Mouse (Mus musculus) hindbrain, embryonic 14.5 days (tissue): ENCODE data around the gene Meis2. TPM values are rescaled to one million over a fixed set of nuclear protein-coding genes. Genes with fewer than 3 reads are reported as not detected.
A peak's percentile ranks its signal among the peaks of the same experiment; 100 is the strongest.

Source experiments
- ATAC-seq: fragments of 200-750 bp; cut with Nextera tagmentation; 2 replicates; pipeline ENCODE4 v1.8.0; 2017; ENCODE audit warnings: moderate number of reproducible peaks, mild to moderate bottlenecking, moderate TSS enrichment, moderate library complexity; ENCODE audit not compliant: low FRiP score
- DNase-seq: peaks from one replicate; pipeline ENCODE4 v3.0.0-alpha.2; 2015; ENCODE audit warnings: low spot score
- H3K27ac ChIP-seq: fragments of 300-500 bp; sonication (generic); 2 replicates; pipeline ENCODE4 v1.5.1; 2014; ENCODE audit warnings: mild to moderate bottlenecking, moderate library complexity
- H3K27me3 ChIP-seq: fragments of 300-500 bp; sonication (generic); 2 replicates; pipeline ENCODE4 v1.6.1; 2014; ENCODE audit warnings: mild to moderate bottlenecking, low read length, mixed read lengths; ENCODE audit not compliant: control insufficient read depth, insufficient read depth
- H3K36me3 ChIP-seq: fragments of 300-500 bp; sonication (generic); replicated peaks from 2 replicates; pipeline ENCODE4 v1.6.1; 2014; ENCODE audit not compliant: control insufficient read depth, insufficient read depth
- H3K4me1 ChIP-seq: fragments of 300-500 bp; sonication (generic); replicated peaks from 2 replicates; pipeline ENCODE4 v1.6.1; 2014; ENCODE audit warnings: antibody characterized with exemption, low read length, mixed read lengths; ENCODE audit not compliant: control insufficient read depth, insufficient read depth
- H3K4me2 ChIP-seq: fragments of 300-500 bp; sonication (generic); replicated peaks from 2 replicates; pipeline ENCODE4 v1.6.1; 2014; ENCODE audit warnings: mild to moderate bottlenecking, moderate library complexity
- H3K4me3 ChIP-seq: fragments of 300-500 bp; sonication (generic); replicated peaks from 2 replicates; pipeline ENCODE4 v1.5.1; 2014; ENCODE audit warnings: mild to moderate bottlenecking, low read length
- H3K9ac ChIP-seq: fragments of 300-500 bp; sonication (generic); 2 replicates; pipeline ENCODE4 v1.6.1; 2014
- H3K9me3 ChIP-seq: fragments of 300-500 bp; sonication (generic); 2 replicates; pipeline ENCODE4 v1.6.1; 2016; ENCODE audit warnings: low read length; ENCODE audit not compliant: control insufficient read depth
- WGBS: fragments of 180-500 bp; shearing (Covaris S2); extraction: QIAGEN DNeasy Blood & Tissue Kit; methylation state at CpG from one replicate; pipeline ENCODE4 v1.1.7; 2014; 5-methylcytosine and 5-hydroxymethylcytosine counted together
- polyA plus RNA-seq: library from polyadenylated mRNA; unstranded; fragments of >200 nt; fragmentation: Nextera tagmentation; extraction: Ambion mirVana; gene quantifications from 2 replicates; pipeline ENCODE4 v1.2.1, GENCODE M21; 2014

Meis2 gene
- polyA plus RNA-seq, 1 experiment from 2014 or later = 159 TPM

- Histone ChIP-seq H3K36me3 (no peaks in the 10 kb centered on the region), H3K4me1 (peaks cover 34% of the 10 kb centered on the region), H3K9me3 (no peaks in the 10 kb centered on the region), H3K9ac (peak overlapping the region; percentile 57), H3K27me3 (peaks cover 30% of the 10 kb centered on the region), H3K4me2 (peak overlapping the region; percentile 61), H3K27ac (peak overlapping the region; percentile 88), H3K4me3 (peak overlapping the region; percentile 24)
- WGBS = 14% methylated on average over 14 of the region's 14 CpGs
- no peak for ATAC-seq
- DNase-seq = no peak
Measured at GRCm38 (mm10) chr2:115854007-115854827, 211.4 kb downstream of the Meis2 start.

GRCm38 (mm10) chr2:115853221-115853620 lies 212.4 kb downstream of the Meis2 start:
- H3K27me3 ChIP-seq = peaks cover 28% of the 10 kb centered on the region
- 13% methylated on average over 4 of the region's 4 CpGs for WGBS
- ATAC-seq (no peak), DNase-seq (no peak)
- H3K4me3 ChIP-seq = 0 out of 2 replicates have a peak overlapping the region, but pooled peaks have one; percentile 22
- H3K4me2 ChIP-seq = peak overlapping the region; percentile 59
- H3K9ac ChIP-seq = peak overlapping the region; percentile 34; the same call in 1 of the 2 replicates
- peak overlapping the region; percentile 88 for H3K27ac ChIP-seq
- no peaks in the 10 kb centered on the region for H3K36me3 ChIP-seq
- peaks cover 28% of the 10 kb centered on the region for H3K4me1 ChIP-seq
- no peaks in the 10 kb centered on the region for H3K9me3 ChIP-seq

- H3K36me3 ChIP-seq = no peaks in the 10 kb centered on the region
- H3K9ac ChIP-seq = peak overlapping the region; percentile 34; the same call in 1 of the 2 replicates
- DNase-seq (peak; percentile 75), ATAC-seq (peak; percentile 58)
- peak overlapping the region; percentile 88 for H3K27ac ChIP-seq
- under 1% methylated on average over 22 of the region's 22 CpGs for WGBS
- H3K27me3 ChIP-seq = peaks cover 23% of the 10 kb centered on the region
- peak overlapping the region; percentile 59 for H3K4me2 ChIP-seq
- no peaks in the 10 kb centered on the region for H3K9me3 ChIP-seq
- H3K4me1 ChIP-seq = peaks cover 22% of the 10 kb centered on the region
- peak overlapping the region; percentile 22 for H3K4me3 ChIP-seq
Measured at GRCm38 (mm10) chr2:115852615-115853014, 213.0 kb downstream of the Meis2 start.

GRCm38 (mm10) chr2:115852109-115852508 lies 213.5 kb downstream of the Meis2 start:
- peak overlapping the region; percentile 59 for H3K4me2 ChIP-seq
- H3K4me3 ChIP-seq = peak overlapping the region; percentile 22
- WGBS = 14% methylated on average over 11 of the region's 11 CpGs
- H3K27me3 ChIP-seq = peaks cover 23% of the 10 kb centered on the region
- DNase-seq = no peak
- H3K9me3 ChIP-seq = no peaks in the 10 kb centered on the region
- H3K27ac ChIP-seq = peak overlapping the region; percentile 88
- H3K4me1 ChIP-seq = peaks cover 22% of the 10 kb centered on the region
- H3K9ac ChIP-seq = 0 out of 2 replicates have a peak overlapping the region, but pooled peaks have one; percentile 34
- ATAC-seq = no peak
- no peaks in the 10 kb centered on the region for H3K36me3 ChIP-seq

- Histone ChIP-seq H3K27ac (no peak overlapping the region), H3K36me3 (no peaks in the 10 kb centered on the region), H3K4me3 (no peak overlapping the region), H3K9me3 (no peaks in the 10 kb centered on the region), H3K9ac (no peak overlapping the region), H3K4me2 (no peak overlapping the region), H3K4me1 (peaks cover 20% of the 10 kb centered on the region), H3K27me3 (peaks cover 23% of the 10 kb centered on the region)
- WGBS = 93% methylated on average over 4 of the region's 4 CpGs
- DNase-seq = no peak
- no peak for ATAC-seq
Measured at GRCm38 (mm10) chr2:115850961-115851360, 214.7 kb downstream of the Meis2 start.

- Histone ChIP-seq H3K27me3 (no peaks in the 10 kb centered on the region), H3K27ac (no peak overlapping the region), H3K4me2 (no peak overlapping the region), H3K4me3 (no peak overlapping the region), H3K9ac (no peak overlapping the region), H3K9me3 (no peaks in the 10 kb centered on the region), H3K36me3 (no peaks in the 10 kb centered on the region), H3K4me1 (no peaks in the 10 kb centered on the region)
- DNase-seq (no peak), ATAC-seq (no peak)
Measured at GRCm38 (mm10) chr2:115842821-115843220, 222.8 kb downstream of the Meis2 start.

- WGBS = 88% methylated on average over 2 of the region's 2 CpGs
- Histone ChIP-seq H3K4me1 (no peaks in the 10 kb centered on the region), H3K9ac (no peak overlapping the region), H3K4me2 (no peak overlapping the region), H3K36me3 (no peaks in the 10 kb centered on the region), H3K4me3 (no peak overlapping the region), H3K9me3 (no peaks in the 10 kb centered on the region), H3K27me3 (no peaks in the 10 kb centered on the region), H3K27ac (no peak overlapping the region)
- DNase-seq (no peak), ATAC-seq (no peak)
Measured at GRCm38 (mm10) chr2:115836034-115836433, 229.6 kb downstream of the Meis2 start.

- DNase-seq (no peak), ATAC-seq (no peak)
- WGBS = 92% methylated on average over 5 of the region's 5 CpGs
Measured at GRCm38 (mm10) chr2:115822361-115822760, 243.3 kb downstream of the Meis2 start.

GRCm38 (mm10) chr2:115817959-115818358 lies 247.7 kb downstream of the Meis2 start:
- 88% methylated on average over 6 of the region's 6 CpGs for WGBS
- peaks cover 6% of the 10 kb centered on the region for H3K4me1 ChIP-seq
- no peak overlapping the region for H3K27ac ChIP-seq
- ATAC-seq (no peak), DNase-seq (no peak)
- no peak overlapping the region for H3K4me2 ChIP-seq
- no peak overlapping the region for H3K4me3 ChIP-seq
- H3K9me3 ChIP-seq = no peaks in the 10 kb centered on the region
- no peaks in the 10 kb centered on the region for H3K27me3 ChIP-seq
- H3K9ac ChIP-seq = no peak overlapping the region
- H3K36me3 ChIP-seq = no peaks in the 10 kb centered on the region

More at GRCm38 (mm10) chr2:115822361-115822760, 243.3 kb downstream of the Meis2 start:
- H3K36me3 ChIP-seq = no peaks in the 10 kb centered on the region
- H3K4me3 ChIP-seq = no peak overlapping the region
- H3K4me2 ChIP-seq = no peak overlapping the region
- H3K9ac ChIP-seq = no peak overlapping the region
- H3K27ac ChIP-seq = no peak overlapping the region
- no peaks in the 10 kb centered on the region for H3K4me1 ChIP-seq
- H3K9me3 ChIP-seq = no peaks in the 10 kb centered on the region
- H3K27me3 ChIP-seq = no peaks in the 10 kb centered on the region
